Mouse (Mus musculus): ENCODE measurements around the gene B4galnt3.

DNA sequence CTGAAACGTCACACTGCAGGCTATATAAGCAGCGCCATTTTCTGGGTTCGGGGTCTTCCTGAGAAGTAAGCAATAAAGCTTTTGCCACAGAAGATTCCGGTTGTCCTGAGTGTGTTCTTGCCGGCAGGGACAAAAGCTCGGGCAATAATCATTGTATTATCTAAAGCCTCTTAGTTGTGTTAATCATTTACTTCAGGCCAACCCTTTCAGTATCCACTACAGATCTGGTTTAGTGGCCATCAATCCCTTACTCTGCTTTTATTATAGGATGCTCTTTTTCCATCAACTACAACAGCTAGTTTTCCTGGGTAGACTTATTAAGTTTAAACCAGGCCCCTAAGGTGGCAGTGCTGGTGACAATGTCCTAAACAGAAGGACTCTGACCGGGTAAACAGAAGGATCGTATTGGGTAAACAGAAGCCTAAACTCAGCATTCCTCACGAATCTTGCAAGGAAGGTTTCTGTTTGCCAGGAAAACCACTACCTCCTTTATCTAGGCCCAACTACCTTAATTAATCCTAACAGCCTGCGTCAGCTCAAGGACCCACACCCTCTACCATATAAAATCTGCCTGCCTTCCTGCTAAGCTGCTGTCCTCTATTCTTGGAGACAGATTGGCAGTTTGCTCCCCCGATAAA lies 24.1 kb upstream of the B4galnt3 start:
- TF ChIP-seq CTCF (IDR thresholded peaks at IDR 0.05; ENCODE audit: low read depth), result no peak
- no peak for TF ChIP-seq EP300 (optimal IDR thresholded peaks at IDR 0.05)
